Mouse (Mus musculus): ENCODE measurements around the gene Atxn10.

Gene Atxn10

DNA sequence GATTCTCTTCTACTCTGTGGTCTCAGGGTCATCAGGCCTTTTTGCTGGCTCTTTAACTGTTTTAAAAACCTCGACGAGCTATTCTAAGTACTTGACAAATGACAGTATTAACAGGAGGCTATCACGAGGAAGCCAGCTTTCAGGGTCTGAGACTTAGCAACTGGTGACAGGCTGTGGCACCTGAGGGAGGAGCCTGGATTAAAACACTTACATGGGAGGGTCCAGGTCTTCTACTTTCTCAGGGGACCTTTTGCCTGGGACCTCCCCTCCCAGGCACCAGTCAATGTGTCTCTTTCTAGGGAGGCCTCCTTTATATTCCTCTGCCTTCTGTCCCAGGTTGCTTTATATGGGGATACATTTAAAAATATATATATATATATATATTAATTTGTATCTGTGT lies 1.8 kb upstream of the Atxn10 start:
- DNase-seq (ENCODE audit: extremely low spot score, low spot score) = no peak

DNA sequence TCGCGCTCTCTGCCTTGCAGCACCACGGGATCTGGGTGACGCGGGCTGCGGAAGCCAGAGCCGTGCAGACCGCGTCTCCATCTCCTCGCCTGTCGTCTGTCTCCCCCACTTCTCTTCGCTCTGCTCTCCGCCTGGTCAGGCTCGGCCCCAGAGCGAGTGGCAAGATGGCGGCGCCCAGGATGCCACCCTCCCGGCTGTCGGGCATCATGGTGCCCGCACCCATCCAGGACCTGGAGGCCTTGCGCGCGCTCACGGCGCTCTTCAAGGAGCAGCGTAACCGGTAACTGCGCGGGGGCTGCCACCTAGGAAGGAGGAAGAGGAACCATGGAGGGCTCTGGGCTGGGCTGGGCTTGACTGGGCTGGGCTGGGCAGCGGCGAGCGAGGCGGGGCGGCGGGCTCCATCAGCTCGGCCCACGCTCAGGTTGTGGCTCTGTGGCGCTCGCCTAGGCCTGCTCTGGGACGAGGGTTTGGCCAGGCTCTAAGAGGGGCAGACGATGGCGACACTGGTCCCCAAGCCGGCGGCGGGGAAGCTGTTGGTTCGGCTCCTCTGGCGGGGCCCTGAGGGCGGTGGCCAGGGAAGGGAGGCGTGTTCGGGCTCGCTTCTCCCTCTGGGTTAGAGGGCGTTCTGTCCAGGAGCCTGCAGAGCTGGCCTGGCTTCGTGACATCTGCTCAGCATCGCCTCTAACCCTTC lies 401 bp downstream of the Atxn10 start:
- peak; percentile 91 for DNase-seq (ENCODE audit: extremely low spot score, low spot score)

DNA sequence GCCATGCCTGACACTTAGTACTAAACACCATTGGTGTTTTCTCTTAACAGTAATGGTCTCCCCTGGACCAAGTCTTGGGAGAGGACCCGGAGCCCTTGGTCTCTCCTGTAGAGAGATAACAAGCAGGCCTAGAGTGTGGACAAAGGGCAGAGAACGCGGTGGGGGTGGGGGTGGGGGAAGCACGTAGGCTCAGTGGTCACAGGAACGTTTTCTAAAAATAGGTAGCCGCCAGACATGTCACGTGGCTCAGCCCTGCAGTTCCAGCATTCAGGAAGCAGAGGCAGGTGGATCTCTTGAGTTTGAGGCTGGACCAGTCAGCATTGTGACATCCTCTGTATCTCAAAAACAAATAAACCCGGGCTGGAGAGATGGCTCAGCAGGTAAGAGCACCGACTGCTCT lies 1.2 kb downstream of the Atxn10 start:
- DNase-seq (ENCODE audit: extremely low spot score, low spot score) = no peak

DNA sequence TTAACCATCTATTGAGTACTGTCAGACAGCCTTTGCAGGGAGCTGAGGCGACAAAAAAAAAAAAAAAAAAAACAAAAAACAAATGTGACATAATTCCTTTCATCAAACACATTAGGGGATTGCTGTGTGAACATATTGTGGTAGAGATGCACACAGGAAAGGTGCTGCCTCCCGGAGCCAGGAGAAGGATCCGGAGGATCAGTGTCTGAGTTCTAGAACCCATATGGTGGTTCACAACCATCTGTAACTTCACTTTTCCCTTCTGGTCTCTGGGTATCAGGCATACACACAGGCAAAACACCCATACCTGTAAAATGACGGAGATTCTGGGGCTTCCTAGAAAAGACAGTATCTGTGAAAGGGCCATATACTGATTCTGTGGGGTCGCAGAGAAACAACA lies 1.9 kb downstream of the Atxn10 start:
- no peak for DNase-seq (ENCODE audit: extremely low spot score, low spot score)

DNA sequence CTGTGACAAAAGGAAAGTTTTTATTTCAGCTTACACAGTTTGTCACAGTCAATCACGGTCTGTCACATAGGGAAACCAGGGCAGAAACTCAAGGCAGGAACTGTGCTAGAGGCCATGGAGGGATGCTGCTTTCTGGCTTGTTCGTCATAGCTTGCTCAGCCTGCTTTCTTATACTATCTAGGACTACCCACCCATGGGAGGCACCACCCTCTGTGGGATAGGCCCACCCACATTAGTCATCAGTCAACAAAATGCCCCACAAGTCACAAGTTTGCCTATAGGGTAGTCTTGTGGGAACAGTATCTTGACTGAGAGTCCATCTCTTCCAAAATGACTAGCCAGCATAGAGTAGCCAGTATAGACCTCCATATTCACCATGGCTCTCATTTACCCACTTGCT lies 6.2 kb downstream of the Atxn10 start:
- no peak for DNase-seq (ENCODE audit: extremely low spot score, low spot score)

DNA sequence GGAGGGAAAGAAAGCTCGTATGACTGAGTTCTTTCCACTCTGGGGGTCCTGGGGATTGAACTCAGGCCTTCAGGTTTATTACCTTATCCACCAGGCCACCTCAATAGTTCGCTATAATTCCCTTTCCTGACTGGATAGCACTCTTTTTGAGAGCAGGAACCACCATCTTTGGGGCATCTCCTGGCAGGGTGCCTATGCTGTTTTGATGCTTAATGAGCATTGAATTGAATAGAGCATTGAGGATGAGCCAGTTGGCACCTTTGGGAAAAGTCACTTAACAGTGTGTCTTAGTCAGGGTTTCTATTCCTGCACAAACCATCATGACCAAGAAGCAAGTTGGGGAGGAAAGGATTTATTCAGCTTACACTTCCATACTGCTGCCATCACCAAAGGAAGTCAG lies 8.6 kb downstream of the Atxn10 start:
- no peak for DNase-seq (ENCODE audit: extremely low spot score, low spot score)

DNA sequence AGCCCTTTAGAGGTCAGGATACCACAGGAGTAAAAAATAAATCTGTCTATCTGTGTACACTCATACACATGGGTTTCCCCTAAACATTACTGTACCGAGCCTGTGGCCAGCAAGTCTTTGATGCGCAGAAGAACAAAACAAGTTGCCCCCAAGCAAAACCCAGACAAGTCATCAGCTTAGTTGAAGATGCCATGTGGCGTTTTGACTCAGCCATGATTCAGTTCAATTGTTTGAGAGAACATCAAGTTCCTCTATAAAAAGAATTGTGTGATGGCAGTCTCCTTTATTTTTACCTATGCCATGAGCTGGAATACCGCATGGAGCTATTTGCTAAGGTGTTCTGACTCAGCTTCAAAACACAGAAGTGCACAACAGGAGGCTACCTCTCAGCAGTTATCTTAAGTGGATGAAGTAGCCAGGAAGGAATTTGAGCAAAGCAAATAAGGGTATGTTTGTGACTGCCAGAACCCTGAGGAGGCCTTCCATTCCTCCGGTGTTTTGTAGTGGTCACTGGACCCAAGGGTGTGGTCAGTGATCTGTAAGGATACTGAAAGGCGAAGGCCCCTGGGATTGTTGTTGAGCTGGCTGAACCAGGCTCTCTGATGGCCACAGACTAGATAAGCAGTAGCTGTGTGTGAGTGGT lies 11.1 kb downstream of the Atxn10 start:
- no peak for DNase-seq (ENCODE audit: extremely low spot score, low spot score)

DNA sequence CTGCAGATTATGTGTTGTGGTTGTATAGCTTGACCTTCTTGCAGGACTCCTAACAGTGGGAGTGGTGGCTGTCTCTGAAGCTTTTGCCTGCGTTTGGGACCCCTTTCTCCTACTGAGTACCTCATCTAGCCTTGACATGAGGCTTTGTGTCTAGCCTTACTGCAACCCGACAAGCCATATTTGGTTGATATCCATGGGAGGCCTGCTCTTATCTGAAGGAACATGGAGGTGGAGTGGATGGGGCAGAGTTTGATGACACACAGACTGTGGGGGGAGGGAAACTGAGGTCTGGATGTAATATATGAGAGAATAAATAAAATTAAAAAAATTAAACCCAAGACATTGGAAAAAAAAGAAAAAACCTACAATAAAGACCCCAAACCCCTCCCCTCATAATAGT lies 14.1 kb downstream of the Atxn10 start:
- DNase-seq (ENCODE audit: extremely low spot score, low spot score) = no peak

DNA sequence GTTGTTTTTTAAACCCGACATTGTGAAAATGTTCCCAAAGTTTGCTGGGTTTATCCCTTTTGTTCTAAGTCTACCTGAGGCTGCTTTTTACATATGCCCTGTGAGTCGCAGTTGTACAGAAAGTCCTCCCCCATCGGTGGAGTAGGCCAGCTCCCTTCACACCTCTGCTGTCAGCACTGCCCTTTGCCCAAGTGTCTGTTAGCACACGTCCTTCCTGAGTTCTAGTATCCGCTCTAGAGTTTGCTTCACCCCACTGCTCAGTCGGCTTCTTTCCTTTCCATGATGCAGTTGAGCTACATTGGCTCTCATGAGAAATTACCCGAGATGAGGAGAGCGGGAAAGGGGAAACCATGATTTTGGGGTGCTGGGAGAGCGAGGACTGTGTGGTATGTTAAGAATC lies 18.0 kb downstream of the Atxn10 start:
- no peak for DNase-seq (ENCODE audit: extremely low spot score, low spot score)

DNA sequence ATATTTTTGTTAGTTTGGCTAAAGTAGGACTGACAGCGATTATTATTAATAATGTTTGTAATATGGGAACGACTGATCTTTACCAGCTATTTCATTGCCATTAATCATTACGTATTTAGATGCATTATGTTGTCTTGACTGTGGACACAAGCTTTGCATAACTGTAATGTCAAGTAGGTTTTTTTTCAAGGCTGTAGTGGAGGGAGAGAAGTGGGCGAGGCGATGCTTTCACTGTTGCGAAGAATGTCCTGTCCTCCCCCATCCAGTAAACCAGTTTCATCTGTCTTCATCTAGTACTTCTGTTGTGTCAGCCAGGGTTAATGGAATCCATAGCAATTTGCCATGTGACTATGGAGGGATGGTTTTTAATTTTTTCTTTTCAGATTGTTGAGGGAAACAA lies 20.1 kb downstream of the Atxn10 start:
- DNase-seq (ENCODE audit: extremely low spot score, low spot score) = no peak

DNA sequence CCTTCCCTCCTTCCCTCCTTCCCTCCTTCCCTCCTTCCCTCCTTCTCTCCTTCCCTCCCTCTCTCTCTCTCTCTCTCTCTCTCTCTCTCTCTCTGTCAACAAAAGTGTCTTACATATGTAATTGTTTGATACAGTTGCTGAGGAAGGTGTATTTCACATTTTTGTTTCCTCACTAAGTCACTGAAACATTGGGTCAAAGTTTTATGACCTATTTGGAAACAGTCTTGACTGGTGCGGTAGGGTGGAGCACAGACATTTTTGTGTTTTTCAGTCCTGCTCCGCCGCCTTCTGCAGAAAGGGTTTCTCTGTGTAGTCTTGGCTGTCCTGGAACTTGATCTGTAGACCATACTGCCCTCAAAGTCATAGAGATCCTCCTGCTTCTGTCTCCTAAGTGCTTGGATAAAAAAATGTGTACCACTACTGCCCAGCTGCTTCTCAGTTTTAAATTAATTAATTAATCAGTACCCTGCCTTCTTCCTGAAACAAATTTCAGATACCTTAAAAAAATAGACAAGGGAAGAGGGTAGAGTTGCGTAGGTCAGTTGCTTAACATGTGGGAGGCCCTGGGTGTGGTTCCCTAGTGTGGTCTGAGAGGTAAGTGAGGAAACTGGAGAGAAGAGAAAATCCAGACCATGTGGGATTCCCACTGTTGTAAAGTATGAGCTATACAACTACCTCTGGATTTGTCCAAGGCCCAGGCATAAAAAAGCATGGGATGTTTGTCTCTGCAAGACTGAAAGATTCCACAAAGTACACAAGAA lies 21.6 kb downstream of the Atxn10 start:
- no peak for DNase-seq (ENCODE audit: extremely low spot score, low spot score)

DNA sequence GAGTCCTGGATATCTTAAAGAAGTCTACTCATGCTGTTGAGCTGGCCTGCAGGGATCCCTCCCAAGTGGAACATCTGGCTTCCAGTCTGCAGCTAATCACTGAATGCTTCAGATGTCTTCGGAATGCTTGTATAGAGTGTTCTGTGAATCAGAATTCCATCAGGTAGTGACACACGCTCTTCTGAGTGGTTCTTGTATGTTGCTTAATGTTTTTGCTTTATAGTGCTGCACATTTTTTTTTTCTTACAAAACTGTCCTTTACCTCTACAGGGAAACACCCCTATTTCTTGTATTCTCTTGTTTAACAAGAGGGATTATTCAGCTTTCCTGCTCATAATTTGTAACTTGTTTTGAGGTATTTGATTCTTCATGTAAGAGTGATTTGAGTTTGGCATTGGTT lies 23.4 kb downstream of the Atxn10 start:
- no peak for DNase-seq (ENCODE audit: extremely low spot score, low spot score)

DNA sequence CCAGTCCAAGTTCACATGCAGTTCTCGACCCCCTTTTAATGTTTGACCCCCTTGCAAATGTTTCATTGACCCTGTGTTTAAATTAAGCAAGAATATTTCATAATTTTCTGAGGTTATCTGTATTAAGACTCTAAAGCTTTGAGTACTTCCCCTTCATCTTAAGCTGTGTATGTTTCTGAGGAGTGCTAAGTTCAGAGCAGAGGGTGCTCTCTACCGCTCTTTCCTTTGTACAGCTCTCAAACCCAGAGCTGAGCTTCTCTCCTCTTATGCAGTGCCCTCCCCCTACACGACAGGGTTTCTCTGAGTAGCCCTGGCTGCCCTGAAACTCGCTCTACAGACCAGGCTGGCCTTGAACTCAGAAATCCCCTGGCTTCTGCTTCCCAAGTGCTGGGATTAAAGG lies 23.9 kb downstream of the Atxn10 start:
- DNase-seq (ENCODE audit: extremely low spot score, low spot score) = no peak

DNA sequence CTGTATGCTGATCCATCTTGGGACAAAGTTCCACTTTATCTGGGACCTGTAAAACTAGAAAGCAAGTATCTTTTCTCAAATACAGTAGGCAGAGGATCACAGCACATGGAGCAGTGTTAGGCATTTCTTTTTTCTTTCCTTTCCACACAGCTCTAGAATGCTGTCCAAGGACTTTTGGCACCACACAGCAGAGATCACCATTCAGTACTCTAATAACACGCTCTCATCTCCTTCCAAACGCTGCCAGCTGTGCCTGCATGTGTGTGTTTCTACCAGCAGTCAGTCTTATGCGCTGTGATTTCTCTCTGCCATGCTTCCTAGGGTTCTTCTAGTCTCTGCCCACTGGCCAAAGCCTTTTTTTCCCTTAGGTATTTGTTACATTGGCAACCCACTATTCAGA lies 28.3 kb downstream of the Atxn10 start:
- no peak for DNase-seq (ENCODE audit: extremely low spot score, low spot score)

DNA sequence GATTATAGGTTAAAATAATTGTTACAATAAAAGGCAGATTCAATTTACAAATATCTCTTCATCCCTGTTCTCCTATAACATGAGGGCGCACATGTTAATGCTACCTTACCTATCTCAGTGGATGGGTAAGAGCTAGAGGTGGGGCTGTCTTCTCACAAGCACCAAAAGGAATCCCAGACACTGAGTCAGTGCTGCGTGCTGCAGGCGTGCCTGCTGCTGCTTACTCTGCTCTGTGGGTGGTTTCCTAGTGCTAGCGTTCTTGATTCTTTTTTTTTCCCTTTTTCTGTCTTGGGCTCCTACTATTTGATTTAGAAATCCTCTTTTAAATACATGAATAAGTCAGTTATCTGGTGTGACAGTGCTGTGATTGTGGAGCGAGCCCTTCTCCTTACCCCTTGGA lies 30.9 kb downstream of the Atxn10 start:
- DNase-seq (ENCODE audit: extremely low spot score, low spot score) = no peak

DNA sequence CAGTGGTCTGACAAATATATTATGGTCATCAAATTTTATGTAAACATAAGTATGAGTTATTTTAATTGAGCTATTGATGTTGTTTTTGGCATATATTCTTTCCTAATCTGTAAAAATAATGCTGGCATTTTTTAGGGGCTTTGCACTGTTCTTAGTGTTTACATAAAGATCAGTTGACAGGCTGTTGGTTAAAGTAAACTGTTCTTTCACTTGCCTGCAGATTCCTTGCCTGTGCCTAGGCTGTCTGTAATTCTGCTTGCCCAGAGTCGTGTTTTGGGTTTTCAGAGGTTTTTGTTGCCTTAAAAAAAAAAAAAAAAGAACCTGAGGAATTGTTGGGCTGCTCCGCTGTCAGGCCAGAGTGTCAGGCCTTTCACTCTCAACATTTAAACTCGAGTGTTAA lies 33.7 kb downstream of the Atxn10 start:
- no peak for DNase-seq (ENCODE audit: extremely low spot score, low spot score)

DNA sequence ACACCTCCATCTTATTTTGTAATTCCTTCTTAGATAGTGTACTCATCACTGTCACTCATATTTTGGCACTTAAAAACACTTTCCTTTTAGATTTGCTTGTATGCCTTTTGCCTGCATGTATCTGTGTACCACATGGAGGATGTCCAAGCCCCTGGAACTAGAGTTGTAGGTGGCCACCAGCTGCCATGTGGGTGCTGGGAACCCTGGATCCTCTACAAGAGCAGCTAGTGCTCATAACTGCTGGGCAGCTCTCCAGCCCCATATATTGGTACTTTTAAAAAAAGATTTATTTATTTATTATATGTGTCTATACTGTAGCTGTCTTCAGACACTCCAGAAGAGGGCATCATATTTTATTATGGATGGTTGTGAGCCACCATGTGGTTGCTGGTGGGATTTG lies 37.1 kb downstream of the Atxn10 start:
- no peak for DNase-seq (ENCODE audit: extremely low spot score, low spot score)

DNA sequence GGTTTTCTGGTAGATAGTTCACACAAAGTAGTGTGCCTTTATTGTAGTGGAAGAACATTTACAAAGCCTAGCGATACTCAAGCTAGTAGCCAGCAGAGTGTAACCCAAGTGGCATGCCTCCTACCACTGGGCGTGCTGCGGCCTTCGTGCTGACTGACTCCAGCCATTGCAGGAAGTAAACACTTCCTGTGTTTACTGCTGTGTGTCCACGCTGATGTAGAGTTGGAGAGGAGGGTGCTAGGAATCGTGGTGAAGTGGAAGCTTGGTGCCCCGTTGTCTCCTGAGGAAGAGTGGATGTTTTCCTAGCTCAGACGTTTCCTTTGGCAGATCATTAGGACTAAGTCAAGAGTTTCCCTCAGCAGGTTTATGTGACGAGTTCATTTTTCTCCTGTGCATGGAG lies 47.4 kb downstream of the Atxn10 start:
- no peak for DNase-seq (ENCODE audit: extremely low spot score, low spot score)

DNA sequence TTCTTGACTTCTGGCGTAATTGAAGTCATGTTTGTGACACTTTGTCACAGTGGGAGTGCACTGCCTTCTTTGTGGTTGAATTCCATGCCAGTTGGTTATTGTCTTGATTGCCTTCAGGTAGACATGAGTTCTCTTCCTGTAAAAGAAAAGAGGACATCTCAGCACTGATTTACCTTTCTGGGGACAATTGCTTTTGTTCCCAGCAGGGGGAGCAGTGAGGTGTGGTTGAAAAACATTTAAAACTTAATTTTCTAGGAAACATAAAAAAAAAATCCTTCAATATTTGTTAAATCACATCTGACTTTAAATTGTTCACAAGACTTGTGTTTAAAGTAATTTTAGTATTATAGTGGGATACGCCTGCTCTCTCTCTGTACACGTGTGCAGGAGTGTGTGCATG lies 52.7 kb downstream of the Atxn10 start:
- no peak for DNase-seq (ENCODE audit: extremely low spot score, low spot score)

DNA sequence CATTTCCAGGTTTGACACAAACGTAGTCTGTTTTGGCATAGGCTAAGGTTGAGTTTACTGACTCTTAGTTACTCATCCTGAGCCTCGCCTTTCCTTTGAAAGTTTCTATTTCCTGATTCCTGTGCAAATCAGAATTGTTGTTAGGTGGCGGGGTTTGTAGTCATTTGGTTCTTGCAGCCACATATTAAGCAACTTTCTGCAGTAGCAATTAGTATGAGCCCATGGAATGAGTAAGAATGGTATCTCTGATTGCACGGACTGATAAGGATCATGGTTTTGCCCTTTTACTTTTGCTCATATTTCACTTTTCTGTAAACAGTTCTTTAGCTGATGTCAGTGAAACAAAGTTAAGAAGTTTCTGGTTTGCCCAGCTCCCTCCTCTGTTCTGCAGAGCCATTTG lies 53.9 kb downstream of the Atxn10 start:
- DNase-seq (ENCODE audit: extremely low spot score, low spot score) = no peak

DNA sequence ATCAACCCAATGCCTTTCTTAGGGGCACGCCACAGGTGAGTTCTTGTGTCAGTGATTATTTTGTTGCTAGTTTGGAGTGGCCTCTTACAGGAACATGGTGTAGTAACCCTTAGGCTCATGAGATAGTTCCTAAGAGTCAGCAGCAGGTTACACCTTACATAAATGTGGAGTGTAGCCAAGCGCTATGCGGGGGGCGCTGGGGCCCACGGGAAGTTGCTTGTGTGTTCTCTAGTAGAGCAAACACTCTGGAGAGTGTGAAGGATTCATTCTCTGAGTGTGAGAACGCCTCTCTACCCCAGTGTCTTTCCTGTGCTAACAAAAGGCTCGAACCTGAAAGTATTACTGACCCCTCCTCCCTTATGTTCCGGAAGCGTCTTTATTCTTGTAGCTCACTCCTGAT lies 59.3 kb downstream of the Atxn10 start:
- DNase-seq (ENCODE audit: extremely low spot score, low spot score) = no peak

DNA sequence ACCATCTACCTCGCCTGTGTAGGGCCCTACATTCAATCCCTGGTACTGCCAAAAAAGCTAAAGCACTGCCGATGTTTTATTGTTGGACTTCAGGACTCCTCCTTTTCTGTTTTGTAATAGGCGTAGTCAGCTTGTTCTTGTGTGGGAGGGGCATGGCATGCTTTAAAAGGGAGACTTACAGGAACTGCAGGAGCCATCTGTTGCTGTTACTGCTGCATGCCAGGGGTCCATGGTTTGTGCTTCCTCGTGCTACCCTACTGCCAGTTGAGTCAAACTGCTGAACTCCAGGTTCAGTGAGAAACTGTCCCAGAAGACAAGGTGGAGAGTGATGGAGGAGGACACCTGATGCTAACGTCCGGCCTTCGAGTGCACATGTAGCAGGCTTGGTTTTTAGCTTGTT lies 65.9 kb downstream of the Atxn10 start:
- DNase-seq (ENCODE audit: extremely low spot score, low spot score) = no peak

DNA sequence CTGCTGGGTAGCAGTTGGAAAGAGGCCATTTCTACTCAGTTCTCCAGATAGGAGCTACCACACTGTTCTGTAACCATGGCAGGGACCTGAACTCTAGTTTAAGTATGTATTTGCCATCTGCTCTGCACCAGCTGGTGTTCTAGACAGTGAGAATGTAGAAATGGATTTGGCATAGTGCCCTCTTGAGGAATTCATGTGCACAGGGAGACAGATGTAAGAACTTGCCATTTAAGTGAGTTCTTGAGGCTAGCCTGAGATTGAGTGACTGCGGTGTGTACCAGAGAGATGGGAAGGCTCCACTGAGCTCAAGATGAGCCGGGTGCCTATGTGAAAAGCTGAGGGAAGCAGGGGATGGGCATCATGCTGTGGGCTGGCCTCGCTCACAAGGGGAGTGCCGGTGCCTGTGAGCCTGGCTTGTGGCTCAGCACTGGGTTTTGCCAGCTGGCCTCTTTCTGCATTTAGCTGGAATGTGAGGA lies 67.2 kb downstream of the Atxn10 start:
- no peak for DNase-seq (ENCODE audit: extremely low spot score, low spot score)
